Mouse (Mus musculus): ENCODE measurements around the gene Actl11.

Gene Actl11

GRCm38 (mm10) chr9:107928169-107928568 is at the start of gene Actl11:
TSS of gene Actl11 (plus strand) at chr9:107928469.
- in situ Hi-C loops (cut with MboI; ENCODE audit: low pct_unique_long_range_greater_than_20kb in 1 of 2, low sequenced_read_pairs in 2 of 2, unreplicated experiment in 1 of 2), result no loop called here

- in situ Hi-C loops (cut with MboI; ENCODE audit: low pct_unique_long_range_greater_than_20kb in 1 of 2, low sequenced_read_pairs in 2 of 2, unreplicated experiment in 1 of 2), result no loop called here
These were observed 47.9 kb upstream of the Actl11 start for GRCm38 (mm10) chr9:107880411-107880810.

- in situ Hi-C loops (cut with MboI; ENCODE audit: low pct_unique_long_range_greater_than_20kb in 1 of 2, low sequenced_read_pairs in 2 of 2, unreplicated experiment in 1 of 2), result no loop called here
These were observed 40.4 kb upstream of the Actl11 start, which contains the start of gene Mon1a for GRCm38 (mm10) chr9:107887804-107888266. TSS of gene Mon1a (plus strand) at chr9:107888151.

- in situ Hi-C loops (cut with MboI; ENCODE audit: low pct_unique_long_range_greater_than_20kb in 1 of 2, low sequenced_read_pairs in 2 of 2, unreplicated experiment in 1 of 2), result no loop called here
These were observed 39.9 kb upstream of the Actl11 start for GRCm38 (mm10) chr9:107888267-107888850.

- in situ Hi-C loops (cut with MboI; ENCODE audit: low pct_unique_long_range_greater_than_20kb in 1 of 2, low sequenced_read_pairs in 2 of 2, unreplicated experiment in 1 of 2), result no loop called here
These were observed 38.0 kb upstream of the Actl11 start for GRCm38 (mm10) chr9:107890260-107890659.

- in situ Hi-C loops (cut with MboI; ENCODE audit: low pct_unique_long_range_greater_than_20kb in 1 of 2, low sequenced_read_pairs in 2 of 2, unreplicated experiment in 1 of 2), result no loop called here
These were observed 37.2 kb upstream of the Actl11 start for GRCm38 (mm10) chr9:107891023-107891422.

- in situ Hi-C loops (cut with MboI; ENCODE audit: low pct_unique_long_range_greater_than_20kb in 1 of 2, low sequenced_read_pairs in 2 of 2, unreplicated experiment in 1 of 2), result no loop called here
These were observed 29.7 kb upstream of the Actl11 start for GRCm38 (mm10) chr9:107898563-107898962.

- in situ Hi-C loops (cut with MboI; ENCODE audit: low pct_unique_long_range_greater_than_20kb in 1 of 2, low sequenced_read_pairs in 2 of 2, unreplicated experiment in 1 of 2), result loop anchor here (5.0 kb wide), 1 partner anchor 167 kb away; no protein-coding TSS in a partner anchor
These were observed 28.4 kb upstream of the Actl11 start for GRCm38 (mm10) chr9:107899855-107900254.

- in situ Hi-C loops (cut with MboI; ENCODE audit: low pct_unique_long_range_greater_than_20kb in 1 of 2, low sequenced_read_pairs in 2 of 2, unreplicated experiment in 1 of 2), result loop anchor here (5.0 kb wide), 1 partner anchor 166 kb away; no protein-coding TSS in a partner anchor
These were observed 27.2 kb upstream of the Actl11 start for GRCm38 (mm10) chr9:107900840-107901626.

- in situ Hi-C loops (cut with MboI; ENCODE audit: low pct_unique_long_range_greater_than_20kb in 1 of 2, low sequenced_read_pairs in 2 of 2, unreplicated experiment in 1 of 2), result loop anchor here (5.0 kb wide), 1 partner anchor 166 kb away; no protein-coding TSS in a partner anchor
These were observed 26.7 kb upstream of the Actl11 start for GRCm38 (mm10) chr9:107901627-107901914.

- in situ Hi-C loops (cut with MboI; ENCODE audit: low pct_unique_long_range_greater_than_20kb in 1 of 2, low sequenced_read_pairs in 2 of 2, unreplicated experiment in 1 of 2), result loop anchor here (5.0 kb wide), 1 partner anchor 163 kb away; no protein-coding TSS in a partner anchor
These were observed 23.5 kb upstream of the Actl11 start for GRCm38 (mm10) chr9:107904726-107905125.

- in situ Hi-C loops (cut with MboI; ENCODE audit: low pct_unique_long_range_greater_than_20kb in 1 of 2, low sequenced_read_pairs in 2 of 2, unreplicated experiment in 1 of 2), result no loop called here
These were observed 21.9 kb upstream of the Actl11 start, which contains the start of gene Mst1r for GRCm38 (mm10) chr9:107906252-107906966. TSS of gene Mst1r (plus strand) at chr9:107906873.

- in situ Hi-C loops (cut with MboI; ENCODE audit: low pct_unique_long_range_greater_than_20kb in 1 of 2, low sequenced_read_pairs in 2 of 2, unreplicated experiment in 1 of 2), result no loop called here
These were observed 21.1 kb upstream of the Actl11 start for GRCm38 (mm10) chr9:107906967-107907800.

- in situ Hi-C loops (cut with MboI; ENCODE audit: low pct_unique_long_range_greater_than_20kb in 1 of 2, low sequenced_read_pairs in 2 of 2, unreplicated experiment in 1 of 2), result no loop called here
These were observed 20.5 kb upstream of the Actl11 start for GRCm38 (mm10) chr9:107907801-107908120.

GRCm38 (mm10) chr9:107908410-107909158 is 19.7 kb upstream of the Actl11 start:
- in situ Hi-C loops (cut with MboI; ENCODE audit: low pct_unique_long_range_greater_than_20kb in 1 of 2, low sequenced_read_pairs in 2 of 2, unreplicated experiment in 1 of 2), result no loop called here

- in situ Hi-C loops (cut with MboI; ENCODE audit: low pct_unique_long_range_greater_than_20kb in 1 of 2, low sequenced_read_pairs in 2 of 2, unreplicated experiment in 1 of 2), result no loop called here
These were observed 18.1 kb upstream of the Actl11 start for GRCm38 (mm10) chr9:107910025-107910769.

- in situ Hi-C loops (cut with MboI; ENCODE audit: low pct_unique_long_range_greater_than_20kb in 1 of 2, low sequenced_read_pairs in 2 of 2, unreplicated experiment in 1 of 2), result no loop called here
These were observed 13.4 kb upstream of the Actl11 start for GRCm38 (mm10) chr9:107914764-107915420.

All from mouse embryonic stem cell (cell line).